Mouse (Mus musculus): ENCODE measurements around the gene Coq7. TPM values are rescaled to one million over a fixed set of nuclear protein-coding genes. Genes with fewer than 3 reads are reported as not detected.

Coq7 gene
- polyA plus RNA-seq, 1 experiment from 2014 or later = 109 TPM

DNA sequence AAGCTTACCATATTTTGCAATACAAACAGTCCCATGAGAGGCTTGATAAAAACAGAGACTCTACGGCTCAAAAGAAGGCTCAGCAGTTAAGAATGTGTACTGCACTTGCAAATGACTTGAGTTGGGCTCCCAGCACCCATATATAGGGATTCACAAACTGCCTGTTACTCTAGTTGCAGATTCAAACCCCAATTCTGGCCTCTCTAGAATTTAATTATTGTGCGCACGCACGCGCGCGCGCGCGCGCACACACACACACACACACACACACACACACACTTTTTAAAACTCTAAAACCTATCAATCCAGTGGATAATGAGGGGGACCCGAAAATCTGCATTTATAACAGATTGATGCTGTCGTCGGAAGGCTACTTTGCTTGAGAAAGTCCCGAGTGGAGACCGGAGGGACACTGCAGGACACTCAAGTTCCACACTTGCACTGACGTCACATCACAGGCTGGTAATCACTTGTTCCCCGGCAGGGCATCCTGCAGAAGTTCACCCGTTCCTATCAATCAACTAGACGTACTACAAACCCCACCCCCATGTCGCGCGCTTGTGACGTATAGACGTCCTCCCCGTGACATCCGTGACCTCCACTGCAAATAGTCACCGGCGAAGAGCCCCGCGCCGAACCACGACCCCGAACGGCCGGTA is 508 bp downstream of the Coq7 start:
- peak overlapping the region; percentile 68 for H3K9ac ChIP-seq
- peak; percentile 95 for ATAC-seq
- H3K4me3 ChIP-seq = peak overlapping the region; percentile 54
- 2% methylated on average over 36 of the region's 36 CpGs for WGBS
- peak overlapping the region; percentile 67 for H3K4me2 ChIP-seq
- peak overlapping the region; percentile 88 for H3K27ac ChIP-seq
- H3K4me1 ChIP-seq = peaks cover 10% of the 10 kb centered on the region; the same call in 1 of the 2 replicates
- H3K36me3 ChIP-seq (ENCODE audit: poor library complexity, severe bottlenecking) = peaks cover 24% of the 10 kb centered on the region
- no peaks in the 10 kb centered on the region for H3K9me3 ChIP-seq (replicated peaks)
- H3K27me3 ChIP-seq = no peaks in the 10 kb centered on the region

DNA sequence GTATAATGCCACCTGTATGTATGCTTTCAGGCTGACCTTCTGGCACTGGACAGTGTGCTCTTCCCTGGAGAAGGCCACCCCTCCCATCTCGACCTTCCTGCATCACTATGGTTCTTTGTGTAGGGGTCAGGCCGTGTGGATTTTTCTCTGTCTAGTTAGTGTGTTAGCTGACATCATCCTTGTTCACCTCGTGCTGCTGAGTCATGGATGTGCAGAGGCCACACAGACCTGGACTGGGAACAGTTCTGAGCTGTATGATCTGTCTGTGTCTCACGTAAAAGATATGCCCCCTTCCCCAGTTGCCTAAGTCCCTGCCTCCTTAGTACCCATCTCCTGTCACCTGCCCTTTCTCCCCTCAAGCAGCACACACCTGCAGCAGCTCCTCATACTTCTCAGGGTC is 6.2 kb downstream of the Coq7 start:
- no peaks in the 10 kb centered on the region for H3K9me3 ChIP-seq (replicated peaks)
- H3K4me2 ChIP-seq = no peak overlapping the region
- H3K9ac ChIP-seq = no peak overlapping the region
- 77% methylated on average over 4 of the region's 4 CpGs for WGBS
- no peak overlapping the region for H3K4me3 ChIP-seq
- no peak for ATAC-seq
- peaks cover 57% of the 10 kb centered on the region for H3K36me3 ChIP-seq (ENCODE audit: poor library complexity, severe bottlenecking)
- H3K4me1 ChIP-seq = 0 out of 2 replicates have a peak, but pooled peaks cover under 1% of the 10 kb centered on the region
- H3K27ac ChIP-seq = no peak overlapping the region
- no peaks in the 10 kb centered on the region for H3K27me3 ChIP-seq

DNA sequence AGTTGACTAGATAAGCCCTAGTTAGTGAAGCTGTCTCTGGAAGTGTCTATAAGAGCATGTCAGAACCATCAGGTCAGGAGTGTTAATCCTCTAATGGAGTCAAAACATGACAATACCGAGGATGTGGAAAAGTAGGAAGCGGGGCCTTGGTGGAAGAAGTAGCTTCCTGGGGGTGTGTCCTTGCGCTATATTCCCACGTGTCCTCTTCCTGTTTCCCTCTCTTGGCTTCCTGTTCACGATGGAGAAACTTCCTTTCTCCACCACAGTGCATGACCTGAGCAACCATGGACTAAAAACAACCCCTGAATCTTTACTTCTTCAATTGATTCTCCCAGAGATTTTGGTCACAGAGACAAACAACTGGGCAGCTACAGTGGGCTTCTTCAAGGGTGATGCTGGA is 11.1 kb downstream of the Coq7 start:
- H3K36me3 ChIP-seq (ENCODE audit: poor library complexity, severe bottlenecking) = peaks cover 35% of the 10 kb centered on the region
- H3K9ac ChIP-seq = no peak overlapping the region
- H3K27me3 ChIP-seq = no peaks in the 10 kb centered on the region
- no peak overlapping the region for H3K27ac ChIP-seq
- ATAC-seq = no peak
- H3K9me3 ChIP-seq (replicated peaks) = no peaks in the 10 kb centered on the region
- H3K4me2 ChIP-seq = no peak overlapping the region
- H3K4me3 ChIP-seq = no peak overlapping the region
- peaks cover 5% of the 10 kb centered on the region; the same call in 1 of the 2 replicates for H3K4me1 ChIP-seq
- WGBS = 87% methylated on average over 5 of the region's 5 CpGs

DNA sequence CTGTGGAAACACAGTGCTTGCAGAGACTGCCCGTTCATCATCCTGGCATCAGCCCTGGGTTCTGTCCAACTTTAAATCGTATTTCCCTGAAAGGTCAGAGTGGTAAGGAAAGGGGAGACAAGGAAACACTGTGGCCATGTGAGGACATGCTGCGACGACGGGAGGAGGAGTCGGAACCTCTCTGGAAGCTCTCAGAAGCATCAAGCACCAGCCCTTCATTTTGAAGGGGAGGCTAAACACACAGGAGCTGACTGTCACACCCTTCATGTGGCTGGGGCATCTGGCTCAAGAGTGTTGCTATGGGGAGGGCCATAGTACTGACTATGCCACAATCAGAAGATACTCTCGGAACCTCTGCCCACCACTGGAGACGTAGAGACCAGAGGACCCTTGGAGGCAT is 13.5 kb downstream of the Coq7 start:
- ATAC-seq = no peak
- Histone ChIP-seq H3K36me3 (ENCODE audit: poor library complexity, severe bottlenecking) (peaks cover 13% of the 10 kb centered on the region), H3K4me3 (no peak overlapping the region), H3K9ac (no peak overlapping the region), H3K9me3 (replicated peaks) (no peaks in the 10 kb centered on the region), H3K4me2 (no peak overlapping the region), H3K27ac (no peak overlapping the region), H3K27me3 (no peaks in the 10 kb centered on the region), H3K4me1 (peaks cover 5% of the 10 kb centered on the region; the same call in 1 of the 2 replicates)
- WGBS = 92% methylated on average over 8 of the region's 8 CpGs

DNA sequence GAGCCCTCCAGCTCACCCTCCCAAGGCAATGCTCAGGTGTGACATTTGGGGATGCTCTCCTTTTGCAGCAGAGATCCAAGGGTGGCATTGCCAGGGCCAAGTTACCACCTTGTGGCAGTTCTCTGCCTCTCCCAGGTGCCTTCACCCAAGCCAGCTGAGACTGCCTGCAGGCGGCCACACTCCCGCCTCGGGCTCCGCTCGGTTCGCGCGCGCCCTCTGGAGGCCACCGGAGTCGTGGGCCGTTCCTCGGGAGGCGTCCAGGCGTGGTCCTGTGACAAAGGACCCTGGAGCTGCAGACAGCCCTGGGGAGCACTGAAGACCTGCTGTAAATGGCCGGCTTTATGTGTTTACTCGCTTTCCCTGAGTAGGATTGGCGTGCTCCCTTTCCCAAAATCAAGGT is 14.5 kb downstream of the Coq7 start:
- Histone ChIP-seq H3K27ac (no peak overlapping the region), H3K9ac (no peak overlapping the region), H3K4me2 (peak overlapping the region; percentile 17; the same call in 1 of the 2 replicates), H3K9me3 (replicated peaks) (no peaks in the 10 kb centered on the region), H3K36me3 (ENCODE audit: poor library complexity, severe bottlenecking) (peaks cover 7% of the 10 kb centered on the region; the same call in 1 of the 2 replicates), H3K4me3 (no peak overlapping the region), H3K4me1 (peaks cover 5% of the 10 kb centered on the region; the same call in 1 of the 2 replicates), H3K27me3 (no peaks in the 10 kb centered on the region)
- WGBS = 2% methylated on average over 18 of the region's 18 CpGs
- peak; percentile 88 for ATAC-seq

DNA sequence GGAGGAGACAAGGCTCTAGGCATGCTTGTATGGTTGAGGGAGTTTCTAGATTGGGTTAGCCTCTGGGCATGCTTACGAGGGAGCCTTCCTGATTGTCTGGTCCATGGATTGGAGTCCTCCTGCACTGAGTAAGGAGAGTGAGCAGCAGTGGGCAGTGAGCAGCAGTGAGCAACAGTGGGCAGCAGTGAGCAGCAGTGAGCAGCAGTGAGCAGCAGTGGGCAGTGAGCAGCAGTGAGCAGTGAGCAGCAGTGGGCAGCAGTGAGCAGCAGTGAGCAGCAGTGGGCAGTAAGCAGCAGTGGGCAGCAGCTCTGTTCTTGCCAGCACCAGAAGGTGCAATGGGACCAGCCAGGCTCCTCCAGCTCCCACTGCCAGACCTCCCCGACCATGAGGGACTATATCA is 15.3 kb downstream of the Coq7 start:
- ATAC-seq = no peak; the same call in 1 of the 2 replicates
- WGBS = 65% methylated on average over 2 of the region's 2 CpGs

DNA sequence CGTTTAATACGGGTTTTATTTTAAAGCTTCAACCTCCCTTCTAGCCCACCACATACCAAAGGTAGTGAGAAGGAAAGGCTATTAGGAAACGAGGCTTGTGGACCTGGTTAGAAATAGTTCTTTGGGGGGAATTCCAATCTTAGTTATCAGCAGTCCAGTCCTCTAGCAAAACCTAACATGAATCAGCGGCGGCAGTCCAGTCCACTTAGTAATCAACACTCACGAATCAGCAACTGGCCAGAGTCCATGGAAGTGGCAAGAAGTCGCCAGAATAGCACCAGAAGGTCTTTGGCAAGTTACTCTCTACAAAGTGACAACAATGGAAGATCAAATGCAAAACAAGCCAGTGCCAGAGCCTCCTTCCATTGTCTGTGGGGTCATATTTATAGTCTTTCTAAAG is 24.6 kb downstream of the Coq7 start:
- Histone ChIP-seq H3K36me3 (ENCODE audit: poor library complexity, severe bottlenecking) (no peaks in the 10 kb centered on the region), H3K4me3 (no peak overlapping the region)
- ATAC-seq = no peak

More for the DNA sequence above, 15.3 kb downstream of the Coq7 start:
- Histone ChIP-seq H3K27me3 (no peaks in the 10 kb centered on the region), H3K9me3 (replicated peaks) (no peaks in the 10 kb centered on the region), H3K4me1 (peaks cover 5% of the 10 kb centered on the region; the same call in 1 of the 2 replicates), H3K27ac (no peak overlapping the region), H3K4me3 (no peak overlapping the region), H3K4me2 (no peak overlapping the region), H3K9ac (no peak overlapping the region), H3K36me3 (ENCODE audit: poor library complexity, severe bottlenecking) (peaks cover 4% of the 10 kb centered on the region; the same call in 1 of the 2 replicates)

DNA sequence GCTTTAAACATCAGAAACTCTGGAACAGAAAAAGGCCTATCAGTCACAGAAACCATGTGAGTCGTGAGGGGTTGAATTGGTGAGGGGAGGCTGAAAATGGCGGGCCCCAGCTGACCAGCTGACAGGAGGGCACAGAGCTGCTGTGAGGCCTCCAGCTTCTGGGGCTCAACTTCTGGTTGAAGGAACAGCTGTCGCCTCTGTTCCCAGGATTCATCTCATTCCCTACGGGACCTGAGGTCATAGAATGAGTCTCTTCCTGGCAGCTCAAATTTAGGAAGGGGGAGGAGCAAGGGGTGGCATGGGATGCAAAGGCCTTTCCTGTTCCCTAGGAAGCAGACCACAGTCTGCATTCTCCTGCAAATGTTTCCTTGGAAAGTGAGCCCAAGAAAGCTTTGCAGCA is 29.3 kb downstream of the Coq7 start:
- H3K27ac ChIP-seq = no peak overlapping the region
- no peaks in the 10 kb centered on the region; the same call in 1 of the 2 replicates for H3K27me3 ChIP-seq
- WGBS = 75% methylated on average over 4 of the region's 4 CpGs
- ATAC-seq = no peak
- H3K9ac ChIP-seq = no peak overlapping the region
- no peaks in the 10 kb centered on the region for H3K4me1 ChIP-seq
- no peaks in the 10 kb centered on the region for H3K9me3 ChIP-seq (replicated peaks)
- no peak overlapping the region for H3K4me2 ChIP-seq
- no peak overlapping the region for H3K4me3 ChIP-seq
- no peaks in the 10 kb centered on the region for H3K36me3 ChIP-seq (ENCODE audit: poor library complexity, severe bottlenecking)

More for the DNA sequence above, 24.6 kb downstream of the Coq7 start:
- H3K4me2 ChIP-seq = no peak overlapping the region
- no peaks in the 10 kb centered on the region for H3K4me1 ChIP-seq
- no peak overlapping the region for H3K9ac ChIP-seq
- no peaks in the 10 kb centered on the region for H3K27me3 ChIP-seq
- 84% methylated on average over 7 of the region's 7 CpGs for WGBS
- H3K27ac ChIP-seq = no peak overlapping the region
- H3K9me3 ChIP-seq (replicated peaks) = no peaks in the 10 kb centered on the region

DNA sequence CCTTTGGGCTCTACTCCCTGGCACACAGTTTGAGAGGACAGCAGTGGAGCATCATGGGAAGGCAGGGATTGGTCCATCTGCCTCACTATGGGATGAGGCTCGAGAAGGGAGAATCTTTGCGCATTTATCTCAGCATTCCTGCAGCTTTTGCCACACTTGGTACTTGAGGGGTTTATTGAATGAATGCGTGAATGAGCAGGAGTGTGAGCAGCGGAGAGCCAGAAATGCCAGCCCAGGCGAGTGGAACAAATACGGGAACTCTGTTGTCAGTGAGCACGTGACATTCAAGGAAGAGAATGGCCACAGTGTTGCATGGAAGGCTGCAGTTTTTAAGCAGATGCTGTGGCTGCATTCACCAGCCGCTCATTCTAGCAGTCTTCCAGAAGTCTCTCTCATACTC is 30.8 kb downstream of the Coq7 start:
- Histone ChIP-seq H3K9ac (no peak overlapping the region), H3K27ac (no peak overlapping the region), H3K27me3 (no peaks in the 10 kb centered on the region; the same call in 1 of the 2 replicates), H3K9me3 (replicated peaks) (no peaks in the 10 kb centered on the region), H3K36me3 (ENCODE audit: poor library complexity, severe bottlenecking) (no peaks in the 10 kb centered on the region), H3K4me1 (no peaks in the 10 kb centered on the region), H3K4me2 (no peak overlapping the region; the same call in 1 of the 2 replicates), H3K4me3 (no peak overlapping the region)
- 67% methylated on average over 8 of the region's 8 CpGs for WGBS
- no peak for ATAC-seq

DNA sequence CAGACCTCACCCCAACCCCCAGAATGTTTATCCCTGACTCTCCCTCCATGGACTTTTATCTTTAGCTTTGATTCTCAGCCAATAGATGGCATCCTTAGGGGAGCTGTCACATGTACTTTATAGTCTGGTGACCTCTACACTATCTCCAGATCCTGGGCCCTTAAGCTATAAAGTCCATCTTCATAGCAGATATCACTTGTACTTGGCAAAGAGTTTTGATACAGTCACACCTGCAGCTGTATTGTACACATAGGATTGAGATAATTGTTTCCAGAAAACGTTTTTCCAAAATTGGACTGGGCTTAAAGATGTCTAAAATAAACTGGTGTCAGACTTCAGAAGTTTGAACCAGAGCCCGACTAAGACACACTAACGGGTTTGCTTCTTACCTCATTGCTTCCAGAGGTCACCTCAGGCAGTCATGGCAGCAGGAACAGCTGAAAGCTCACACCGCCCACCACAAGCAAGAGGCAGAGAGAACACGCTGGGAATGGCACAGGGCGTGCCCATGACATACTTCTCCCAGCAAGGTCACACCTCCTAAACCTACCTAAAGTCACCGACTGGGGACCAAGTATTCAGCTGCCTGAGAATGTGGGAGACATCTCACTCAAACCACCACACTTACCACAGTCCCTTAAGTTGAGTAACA is 33.2 kb downstream of the Coq7 start:
- no peaks in the 10 kb centered on the region for H3K4me1 ChIP-seq
- H3K4me3 ChIP-seq = no peak overlapping the region
- no peak for ATAC-seq
- H3K4me2 ChIP-seq = no peak overlapping the region
- no peaks in the 10 kb centered on the region for H3K36me3 ChIP-seq (ENCODE audit: poor library complexity, severe bottlenecking)
- H3K27me3 ChIP-seq = peaks cover 3% of the 10 kb centered on the region; the same call in 1 of the 2 replicates
- H3K9me3 ChIP-seq (replicated peaks) = no peaks in the 10 kb centered on the region
- H3K9ac ChIP-seq = no peak overlapping the region
- no peak overlapping the region for H3K27ac ChIP-seq
- WGBS = 78% methylated on average over 7 of the region's 7 CpGs

DNA sequence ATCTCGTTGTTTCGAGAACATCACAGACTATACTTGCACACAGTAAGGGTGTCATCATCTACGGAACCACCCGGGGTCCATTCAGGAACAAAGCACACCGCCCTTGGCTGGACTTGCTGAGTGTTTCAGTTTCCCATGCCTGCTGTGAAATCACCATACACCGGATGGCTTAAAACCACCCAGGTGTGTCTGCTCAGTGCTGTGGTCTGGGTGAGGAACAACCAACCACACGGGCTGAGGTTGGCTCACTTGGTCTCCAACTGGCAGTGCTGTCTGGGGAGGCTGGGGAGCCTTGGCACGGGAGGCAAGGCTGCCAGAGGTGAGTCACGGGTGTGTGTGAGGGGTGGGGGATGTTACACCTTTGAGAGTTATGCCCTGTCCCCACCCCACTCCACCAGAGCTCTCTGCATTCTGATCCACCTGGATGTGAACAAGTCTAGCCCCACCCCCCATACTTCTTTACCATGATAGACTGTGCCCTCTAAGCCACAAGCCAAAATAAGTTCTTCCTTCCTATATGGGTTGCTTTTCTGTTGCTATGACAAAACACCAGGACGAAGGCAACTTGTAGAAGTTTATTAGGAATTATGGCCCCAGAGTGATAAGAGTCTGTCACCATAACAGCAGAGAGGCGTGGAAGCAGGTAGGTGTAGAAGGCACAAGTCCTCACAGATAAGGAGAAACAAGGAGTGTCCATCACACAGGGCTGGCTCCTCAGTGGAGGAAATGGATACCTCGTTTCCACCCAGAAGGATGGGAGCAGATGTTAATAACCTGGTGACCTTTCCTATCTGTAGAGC is 34.0 kb downstream of the Coq7 start:
- H3K36me3 ChIP-seq (ENCODE audit: poor library complexity, severe bottlenecking) = no peaks in the 10 kb centered on the region
- WGBS = 91% methylated on average over 12 of the region's 12 CpGs

More for the DNA sequence above, 34.0 kb downstream of the Coq7 start:
- Histone ChIP-seq H3K4me1 (no peaks in the 10 kb centered on the region), H3K9me3 (replicated peaks) (no peaks in the 10 kb centered on the region), H3K9ac (no peak overlapping the region), H3K4me2 (no peak overlapping the region), H3K4me3 (no peak overlapping the region), H3K27me3 (peaks cover 6% of the 10 kb centered on the region; the same call in 1 of the 2 replicates), H3K27ac (no peak overlapping the region)
- ATAC-seq = no peak
